In the genomic region with DNA sequence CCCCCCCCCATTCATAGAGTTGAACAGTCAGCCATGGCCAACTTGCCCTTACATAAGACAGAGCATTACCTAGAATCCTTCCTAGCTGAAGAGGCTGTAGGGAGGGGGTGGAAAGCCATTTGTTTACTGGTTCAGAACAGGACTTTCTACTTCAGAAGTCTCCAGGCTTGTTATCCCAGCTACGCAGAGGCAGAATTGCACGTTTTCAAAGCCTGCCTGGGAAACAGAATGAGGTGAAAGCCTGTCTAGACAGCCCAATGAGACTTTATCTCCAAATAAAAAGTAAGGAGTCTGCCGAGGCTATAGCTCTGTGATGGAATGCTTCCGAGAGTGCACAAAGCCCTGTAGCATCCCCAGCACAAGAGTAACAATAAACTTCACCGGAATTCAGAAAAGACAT, we compare ENCODE assay signal across 8 mouse cellular contexts.
A peak's percentile ranks its signal among the peaks of the same experiment; 100 is the strongest.
DNase-seq lines count a peak whose midpoint lies in the region; ATAC-seq and TF ChIP-seq lines count a peak whose summit lies in the region.

No protein-coding gene starts in this region.

- peaks cover 4% of the 10 kb centered on the region for H3K36me3 ChIP-seq in heart, adult 2 months (ENCODE audit: control insufficient read depth, insufficient read depth, low read length)
- H3K36me3 ChIP-seq in lung, embryonic 14.5 days (ENCODE audit: insufficient read depth), result no peaks in the 10 kb centered on the region
- H3K36me3 ChIP-seq in intestine, embryonic 14.5 days (ENCODE audit: control insufficient read depth, insufficient read depth, low read length), result no peaks in the 10 kb centered on the region
- H3K36me3 ChIP-seq in neural tube, embryonic 15.5 days, result no peaks in the 10 kb centered on the region

- H3K9me3 ChIP-seq in lung, embryonic 14.5 days (ENCODE audit: low read depth, low read length), result no peaks in the 10 kb centered on the region
- no peaks in the 10 kb centered on the region for H3K9me3 ChIP-seq in intestine, embryonic 14.5 days (ENCODE audit: control insufficient read depth, low read length)
- H3K9me3 ChIP-seq in neural tube, embryonic 15.5 days (replicated peaks), result no peaks in the 10 kb centered on the region

- intact Hi-C loops in heart, adult 2 months (cut with DNase I), result loop anchor here (2.0 to 5.0 kb wide), 2 partner anchors 48 to 122 kb away; no protein-coding TSS in a partner anchor
- intact Hi-C loops in heart, postnatal 36 days (cut with DNase I), result loop anchor here (2.0 kb wide), 1 partner anchor 48 kb away; no protein-coding TSS in a partner anchor

- no peak for TF ChIP-seq EP300 in heart, adult 2 months (IDR thresholded peaks at IDR 0.05; ENCODE audit: insufficient read depth, low read depth, low read length)

- H3K4me3 ChIP-seq in heart, adult 2 months, result no peak overlapping the region
- no peak overlapping the region for H3K4me3 ChIP-seq in lung, embryonic 14.5 days (ENCODE audit: low read depth, low read length)
- no peak overlapping the region for H3K4me3 ChIP-seq in intestine, embryonic 14.5 days (ENCODE audit: low read depth, low read length)
- no peak overlapping the region for H3K4me3 ChIP-seq in neural tube, embryonic 15.5 days (replicated peaks)

- H3K27me3 ChIP-seq in heart, adult 2 months (ENCODE audit: control insufficient read depth, insufficient read depth, low read length), result no peaks in the 10 kb centered on the region
- no peaks in the 10 kb centered on the region for H3K27me3 ChIP-seq in lung, embryonic 14.5 days (ENCODE audit: insufficient read depth, low read length)
- H3K27me3 ChIP-seq in intestine, embryonic 14.5 days (replicated peaks; ENCODE audit: control insufficient read depth, insufficient read depth, low read length), result no peaks in the 10 kb centered on the region
- H3K27me3 ChIP-seq in neural tube, embryonic 15.5 days (replicated peaks), result no peaks in the 10 kb centered on the region

- no peak for TF ChIP-seq CTCF in heart, adult 2 months (IDR thresholded peaks at IDR 0.05)
- TF ChIP-seq CTCF in lung, embryonic 14.5 days (IDR thresholded peaks at IDR 0.05; ENCODE audit: low read depth), result no peak

- no peak overlapping the region for H3K9ac ChIP-seq in heart, adult 2 months (ENCODE audit: low read depth, low read length)
- H3K9ac ChIP-seq in lung, embryonic 14.5 days, result no peak overlapping the region
- no peak overlapping the region for H3K9ac ChIP-seq in intestine, embryonic 14.5 days (ENCODE audit: low read length)
- H3K9ac ChIP-seq in neural tube, embryonic 15.5 days (replicated peaks), result 0 out of 2 replicates have a peak overlapping the region, but pooled peaks have one; percentile 14

- DNase-seq in heart, adult 2 months, result no peak
- DNase-seq in heart, postnatal 36 days, result no peak
- DNase-seq in lung, embryonic 14.5 days, result peak; percentile 32
- no peak for DNase-seq in lung, postnatal 25 days (ENCODE audit: low spot score)
- DNase-seq in intestine, embryonic 14.5 days (ENCODE audit: low spot score), result no peak
- DNase-seq in thymus, postnatal 14 days, result no peak
- no peak for DNase-seq in adrenal gland, adult (ENCODE audit: inconsistent age in 2 of 2, low spot score in 1 of 2)

- TF ChIP-seq POLR2A in heart, adult 2 months (IDR thresholded peaks at IDR 0.05; ENCODE audit: insufficient read depth, low read depth, low read length), result no peak

- no peak for ATAC-seq in lung, embryonic 14.5 days (ENCODE audit: insufficient read depth)
- no peak for ATAC-seq in intestine, embryonic 14.5 days (replicated peaks; ENCODE audit: low FRiP score, low TSS enrichment, low read depth)
- no peak for ATAC-seq in neural tube, embryonic 15.5 days (ENCODE audit: low FRiP score)

- H3K4me1 ChIP-seq in heart, adult 2 months (ENCODE audit: control insufficient read depth, insufficient read depth, low read length), result peaks cover 53% of the 10 kb centered on the region
- peaks cover 80% of the 10 kb centered on the region for H3K4me1 ChIP-seq in lung, embryonic 14.5 days (ENCODE audit: insufficient read depth)
- H3K4me1 ChIP-seq in intestine, embryonic 14.5 days (replicated peaks; ENCODE audit: control insufficient read depth, insufficient read depth, low read length), result peaks cover 87% of the 10 kb centered on the region
- H3K4me1 ChIP-seq in neural tube, embryonic 15.5 days, result peaks cover 94% of the 10 kb centered on the region

- 84% methylated on average over 5 of the region's 5 CpGs for WGBS in heart, adult 2 months
- WGBS in lung, embryonic 14.5 days, result 38% methylated on average over 5 of the region's 5 CpGs
- WGBS in intestine, embryonic 14.5 days, result 45% methylated on average over 5 of the region's 5 CpGs
- WGBS in neural tube, embryonic 15.5 days, result 28% methylated on average over 5 of the region's 5 CpGs

- no peak overlapping the region for H3K4me2 ChIP-seq in lung, embryonic 14.5 days
- H3K4me2 ChIP-seq in intestine, embryonic 14.5 days (ENCODE audit: low read length), result no peak overlapping the region
- peak overlapping the region; percentile 38 for H3K4me2 ChIP-seq in neural tube, embryonic 15.5 days

- peak overlapping the region; percentile 97 for H3K27ac ChIP-seq in heart, adult 2 months
- peak overlapping the region; percentile 96 for H3K27ac ChIP-seq in lung, embryonic 14.5 days (ENCODE audit: low read depth)
- peak overlapping the region; percentile 99; the same call in 1 of the 2 replicates for H3K27ac ChIP-seq in intestine, embryonic 14.5 days (ENCODE audit: low read depth)
- peak overlapping the region; percentile 95 for H3K27ac ChIP-seq in neural tube, embryonic 15.5 days (replicated peaks)

- H3K79me2 ChIP-seq in heart, adult 2 months (replicated peaks; ENCODE audit: control insufficient read depth, insufficient read depth, low read length), result no peaks in the 10 kb centered on the region
